Mouse (Mus musculus): Measurements from ENCODE around the gene Rpp25.

Gene Rpp25

GRCm38 (mm10) chr9:57503622-57504380, at the start of gene Rpp25:
Rpp25 (plus strand) TSS chr9:57504026.
- peak; percentile 55 for DNase-seq

DNA sequence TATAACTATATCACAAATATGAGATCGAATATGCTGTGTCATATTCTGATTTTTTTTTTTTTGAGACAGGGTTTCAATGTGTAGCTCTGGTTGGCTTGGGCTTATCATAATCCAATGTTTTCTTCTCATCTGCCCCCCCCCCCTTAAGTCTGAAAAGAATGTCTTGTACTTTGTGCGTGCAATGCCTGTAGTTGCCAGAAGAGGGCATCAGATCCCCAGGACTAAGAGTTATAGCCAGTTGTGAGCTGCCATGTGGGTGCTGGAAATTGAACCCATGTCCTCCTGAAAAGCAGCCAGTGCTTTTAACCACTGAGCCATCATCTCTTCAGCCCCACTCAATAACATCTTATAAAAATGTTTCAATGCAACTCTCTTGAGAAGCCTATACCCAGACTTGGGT, 44.1 kb upstream of the Rpp25 start:
- peak; percentile 30 for DNase-seq

GRCm38 (mm10) chr9:57462866-57463265, 41.0 kb upstream of the Rpp25 start:
- no peak for DNase-seq

DNA sequence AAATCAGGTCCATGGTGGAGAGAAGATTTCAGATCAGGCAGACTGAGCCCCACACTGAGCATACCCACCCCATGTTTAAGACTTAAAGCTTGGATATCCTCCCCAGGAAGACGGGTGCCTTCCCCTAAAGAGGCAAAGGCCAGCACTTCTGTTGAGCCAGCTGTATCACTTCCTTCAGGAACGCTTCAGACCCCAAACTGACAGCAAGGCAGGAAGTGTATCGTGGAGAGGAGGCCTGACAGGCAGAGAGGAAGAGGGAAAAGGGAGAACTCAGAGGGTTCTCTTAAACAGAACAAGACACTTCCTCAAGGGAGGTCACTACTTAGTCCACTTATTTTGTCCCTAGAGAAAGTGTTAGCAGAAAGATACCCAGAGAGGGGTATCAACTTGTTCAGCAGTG, 37.7 kb upstream of the Rpp25 start:
- no peak for DNase-seq

- DNase-seq: peak; percentile 62
These were observed 36.5 kb upstream of the Rpp25 start for GRCm38 (mm10) chr9:57467271-57467771.

- peak; percentile 96 for DNase-seq
These were observed 35.8 kb upstream of the Rpp25 start, which contains the start of gene Scamp5 for GRCm38 (mm10) chr9:57467896-57468549. Scamp5 (minus strand) TSS chr9:57468060.

DNA sequence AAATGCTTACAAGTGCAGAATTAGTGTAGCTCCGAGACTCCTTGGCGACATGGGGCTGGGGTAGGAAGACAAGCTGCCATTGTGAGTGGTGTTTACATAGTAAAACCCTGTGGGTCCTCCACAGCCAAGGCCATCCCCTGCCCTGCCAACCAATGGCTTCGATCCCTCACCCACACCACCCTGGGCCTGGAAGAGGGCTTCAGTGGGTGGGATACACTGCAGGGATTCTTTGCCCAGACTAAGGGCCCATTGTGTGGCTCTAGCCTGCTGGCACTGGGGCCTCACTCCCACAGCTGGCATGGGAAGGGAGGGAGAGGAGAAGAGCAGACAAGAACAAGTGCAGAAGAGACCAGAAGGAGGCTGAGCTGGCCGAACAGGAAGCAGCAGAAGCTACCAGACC, 34.9 kb upstream of the Rpp25 start:
- peak; percentile 43 for DNase-seq

- DNase-seq: peak; percentile 89
These were observed 18.1 kb upstream of the Rpp25 start for GRCm38 (mm10) chr9:57485774-57486173.

DNA sequence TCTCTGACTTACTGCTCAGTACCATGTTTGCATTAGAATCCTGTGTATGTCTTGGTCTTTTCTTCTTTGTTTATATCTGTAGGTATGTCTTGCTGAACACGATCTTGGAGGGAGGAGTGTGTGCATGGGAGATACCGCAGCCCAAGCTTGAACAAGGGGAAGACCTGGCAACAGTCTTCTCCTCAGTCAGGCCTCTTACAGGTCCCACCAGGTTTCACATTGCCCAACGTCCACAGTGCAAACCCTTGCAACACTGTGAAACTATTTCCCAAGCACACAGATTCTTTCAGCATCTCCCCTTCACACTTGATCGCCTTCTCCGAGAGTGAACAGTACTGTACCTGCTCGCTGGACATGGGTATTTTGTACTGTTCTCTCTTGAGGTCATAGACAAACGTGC, 16.0 kb upstream of the Rpp25 start:
- no peak for DNase-seq

DNA sequence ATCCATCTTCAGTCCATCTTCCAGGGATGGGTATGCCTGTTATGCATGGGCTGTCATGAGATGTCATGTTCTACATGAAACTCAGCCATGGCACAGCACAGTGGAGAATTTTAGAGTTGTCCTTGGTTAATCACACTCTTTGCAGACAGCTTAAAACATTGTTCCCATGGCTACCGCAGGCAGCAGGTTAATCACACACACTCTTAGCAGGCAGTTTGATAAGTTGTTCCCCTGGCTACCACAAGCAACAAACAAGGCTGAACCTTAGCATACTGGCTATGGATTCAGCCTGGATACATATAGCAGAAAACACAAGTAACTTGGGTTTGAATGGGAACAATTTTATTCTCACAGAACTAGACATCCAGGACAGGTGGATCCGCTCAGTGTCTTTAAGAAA, 10.3 kb upstream of the Rpp25 start:
- no peak for DNase-seq

DNA sequence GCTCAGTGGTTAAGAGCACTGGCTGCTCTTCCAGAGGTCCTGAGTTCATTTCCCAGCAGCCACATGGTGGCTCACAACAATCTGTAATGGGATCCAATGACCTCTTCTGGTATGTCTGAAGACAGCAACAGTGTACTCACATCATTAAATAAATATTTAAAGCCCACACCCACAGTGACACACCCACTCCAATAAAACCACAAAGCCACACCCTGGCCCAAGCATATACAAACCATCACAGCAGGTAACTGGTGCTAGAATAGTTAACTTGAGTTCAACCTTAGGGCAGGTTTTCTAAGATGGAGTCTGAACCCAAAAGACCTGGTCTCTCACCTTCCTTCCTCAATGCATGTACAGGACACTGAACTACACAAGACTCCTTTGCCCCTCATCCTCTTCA, 8.9 kb upstream of the Rpp25 start:
- no peak for DNase-seq

- no peak for DNase-seq
These were observed 6.6 kb upstream of the Rpp25 start for GRCm38 (mm10) chr9:57497236-57497635.

DNA sequence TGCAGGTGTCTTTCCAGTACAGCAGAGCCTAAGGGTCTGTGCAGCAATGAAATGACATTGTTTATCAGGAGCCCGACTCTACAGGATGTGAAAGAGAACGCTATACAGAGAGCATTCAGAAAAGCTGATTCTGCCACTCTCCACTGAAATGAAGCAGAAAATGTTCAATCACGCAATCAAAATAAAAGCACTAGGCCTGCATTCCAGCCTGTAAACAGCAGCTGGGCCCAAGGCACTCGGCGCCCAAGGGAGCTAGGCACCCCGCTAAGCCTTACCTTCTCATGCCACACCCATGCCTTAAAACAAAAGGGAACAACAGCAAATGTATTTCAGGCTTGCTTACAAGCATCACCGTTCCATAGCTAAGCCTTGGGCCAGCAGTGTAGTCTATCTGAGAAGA, 5.3 kb upstream of the Rpp25 start:
- DNase-seq: no peak

GRCm38 (mm10) chr9:57501452-57501851, 2.4 kb upstream of the Rpp25 start:
- no peak for DNase-seq

DNA sequence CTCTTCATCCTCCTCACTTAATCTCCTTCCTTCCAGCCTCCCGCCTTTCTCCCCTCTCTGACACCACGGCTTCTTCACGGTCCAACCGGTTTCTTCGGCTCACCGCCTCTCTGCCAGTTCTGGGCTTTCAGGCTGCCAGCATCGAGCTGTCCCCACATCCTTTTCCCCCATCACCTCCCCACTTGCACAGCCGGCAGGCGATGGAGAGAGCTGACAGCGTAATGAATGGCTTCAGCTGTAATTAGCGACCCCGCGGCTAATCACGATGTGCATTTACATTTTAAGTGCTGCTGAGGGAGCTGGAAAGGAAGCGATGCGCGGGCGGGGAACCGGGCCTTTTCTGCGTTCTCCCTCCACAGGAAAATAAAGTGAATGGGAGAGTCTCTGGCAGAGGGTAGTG, 2.0 kb upstream of the Rpp25 start:
- peak; percentile 81 for DNase-seq

GRCm38 (mm10) chr9:57502911-57503621, 760 bp upstream of the Rpp25 start:
- DNase-seq: no peak

DNA sequence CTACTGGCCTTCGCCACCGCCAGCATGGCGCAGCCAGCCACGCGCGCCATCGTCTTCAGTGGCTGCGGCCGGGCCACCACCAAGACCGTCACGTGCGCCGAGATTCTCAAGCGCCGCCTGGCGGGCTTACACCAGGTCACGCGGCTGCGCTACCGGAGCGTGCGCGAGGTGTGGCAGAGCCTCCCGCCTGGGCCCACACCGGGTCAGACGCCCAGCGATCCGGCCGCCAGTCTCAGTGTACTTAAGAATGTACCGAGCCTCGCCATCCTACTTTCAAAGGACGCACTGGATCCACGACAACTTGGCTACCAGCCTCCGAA, 515 bp downstream of the Rpp25 start:
- DNase-seq: peak; percentile 79

DNA sequence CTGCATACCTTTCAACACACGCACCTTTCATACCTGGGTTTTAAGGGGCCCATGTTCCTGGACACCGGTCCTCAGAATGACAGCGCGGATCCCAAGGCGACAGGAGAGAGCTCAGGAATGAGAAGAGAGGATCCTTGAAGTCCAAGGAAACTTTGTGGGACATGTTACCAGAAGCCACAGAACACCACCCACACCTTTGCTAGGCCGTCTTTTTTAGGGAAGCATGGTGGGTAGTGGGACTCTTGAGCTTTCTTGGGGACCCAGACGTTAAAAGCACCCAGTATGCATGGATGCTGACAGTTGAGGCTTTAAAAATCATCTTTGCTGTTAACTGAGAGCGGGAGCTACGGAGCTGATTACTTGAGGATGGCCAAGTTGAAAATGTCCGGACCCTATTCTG, 1.1 kb downstream of the Rpp25 start:
- DNase-seq: no peak

GRCm38 (mm10) chr9:57505700-57506099, 1.9 kb downstream of the Rpp25 start:
- DNase-seq: peak; percentile 56

GRCm38 (mm10) chr9:57510577-57510976, 6.8 kb downstream of the Rpp25 start:
- DNase-seq: no peak

DNA sequence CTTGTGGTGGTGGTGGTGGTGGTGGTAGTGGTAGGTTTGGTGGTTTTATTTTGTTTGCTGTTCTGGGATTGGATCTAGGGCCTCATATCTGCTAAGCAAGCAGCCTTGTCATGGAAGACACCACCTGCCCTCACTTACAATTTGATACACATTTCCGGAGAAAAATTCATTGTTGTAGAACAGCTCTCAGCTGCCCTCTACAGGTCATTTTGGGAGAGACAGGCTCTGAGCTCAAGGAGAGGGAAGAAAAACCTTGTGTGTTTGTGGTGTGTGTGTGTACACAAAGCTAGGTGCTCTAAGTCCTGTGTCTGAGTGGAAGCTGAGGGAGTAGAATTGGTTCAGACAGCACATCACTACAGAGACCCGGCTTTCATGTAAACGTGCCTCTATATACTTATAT, 13.3 kb downstream of the Rpp25 start:
- DNase-seq: peak; percentile 87

- DNase-seq: no peak
These were observed 16.7 kb downstream of the Rpp25 start for GRCm38 (mm10) chr9:57520375-57521055.

All from retina, postnatal 1 day (tissue).